18 mouse cellular contexts compared by ENCODE assay signal in genomic region chr5:3497505-3497925, GRCm38 (mm10). TPM values are rescaled to one million over a fixed set of nuclear protein-coding genes. Genes with fewer than 3 reads are reported as not detected.
DNase-seq lines count a peak whose midpoint lies in the region; ATAC-seq and TF ChIP-seq lines count a peak whose summit lies in the region.
"Had no signal": no experiment of that assay in that cellular context is flagged by ENCODE, and none has a peak within 500 bp of the region (broad histone marks: within the 10 kb centered on the region; RNA-seq: fewer than 3 reads in every experiment).

No protein-coding gene starts in this region.

- no peaks in the 10 kb centered on the region for H3K27me3 ChIP-seq in liver, embryonic 12.5 days (replicated peaks)
- no peaks in the 10 kb centered on the region for H3K27me3 ChIP-seq in liver, embryonic 11.5 days (replicated peaks; ENCODE audit: control insufficient read depth, insufficient read depth, low read length)
- H3K27me3 ChIP-seq in CH12.LX (replicated peaks): no peaks in the 10 kb centered on the region
- no peaks in the 10 kb centered on the region for H3K27me3 ChIP-seq in neural tube, embryonic 15.5 days (replicated peaks)
- H3K27me3 ChIP-seq: forebrain, embryonic 13.5 days; hindbrain, embryonic 13.5 days; lung, embryonic 15.5 days; midbrain, embryonic 13.5 days had no signal

- H3K4me1 ChIP-seq in liver, embryonic 12.5 days: peaks cover 46% of the 10 kb centered on the region
- H3K4me1 ChIP-seq in liver, embryonic 11.5 days (replicated peaks; ENCODE audit: control insufficient read depth, insufficient read depth, low read length): peaks cover 18% of the 10 kb centered on the region
- H3K4me1 ChIP-seq in CH12.LX (ENCODE audit: control insufficient read depth in 1 of 2, insufficient read depth in 2 of 2): peaks cover 34 to 96% of the 10 kb centered on the region in 2 experiments
- H3K4me1 ChIP-seq in neural tube, embryonic 15.5 days: peaks cover 5% of the 10 kb centered on the region
- H3K4me1 ChIP-seq: hindbrain, embryonic 13.5 days; midbrain, embryonic 13.5 days had no signal

- DNase-seq in liver, embryonic 11.5 days (ENCODE audit: low spot score): no peak
- DNase-seq in CH12.LX (ENCODE audit: extremely low read depth): no peak
- DNase-seq in thymus, postnatal 14 days: peak; percentile 39
- no peak for DNase-seq in frontal cortex, postnatal 14 days (ENCODE audit: low spot score in 2 of 2)
- no peak for DNase-seq in urinary bladder, adult 2 months (ENCODE audit: low spot score)
- DNase-seq: adrenal gland, postnatal 10 days; cerebellum, postnatal 36 days; gastrocnemius, postnatal 36 days; kidney, adult 9 months; layer of hippocampus, adult 9-11 months; left cerebral cortex, postnatal 4 days had no signal

- TF ChIP-seq POLR2A in CH12.LX (IDR thresholded peaks at IDR 0.05; ENCODE audit: low read depth, low read length): no peak

- in situ Hi-C loops in CH12.LX (cut with MboI; ENCODE audit: low pct_ligation_motif_present, low pct_unique_long_range_greater_than_20kb, low sequenced_read_pairs): loop anchor here (10.0 kb wide), 1 partner anchor 153 kb away; the partner anchor contains the start of gene Cdk6

- ATAC-seq in liver, embryonic 12.5 days: no peak
- ATAC-seq in liver, embryonic 11.5 days (replicated peaks; ENCODE audit: low FRiP score): no peak
- ATAC-seq in hematopoietic stem cell, adult 5-6 weeks (replicated peaks in 1 of 2; ENCODE audit: insufficient read depth in 1 of 2, low FRiP score in 2 of 2, low TSS enrichment in 1 of 2, low read depth in 1 of 2, poor library complexity in 2 of 2, severe bottlenecking in 2 of 2): peak; percentile 23 to 29; a peak in 3 of 4 replicates
- ATAC-seq in neural tube, embryonic 15.5 days (ENCODE audit: low FRiP score): no peak
- ATAC-seq: forebrain, embryonic 13.5 days; midbrain, embryonic 13.5 days had no signal

- WGBS in liver, embryonic 12.5 days (ENCODE audit: insufficient replicate concordance): 32% methylated on average over 5 of the region's 5 CpGs
- WGBS in liver, embryonic 11.5 days: 44% methylated on average over 5 of the region's 5 CpGs
- 85% methylated on average over 5 of the region's 5 CpGs for WGBS in neural tube, embryonic 15.5 days

- no peak overlapping the region for H3K4me2 ChIP-seq in liver, embryonic 12.5 days
- H3K4me2 ChIP-seq in liver, embryonic 11.5 days: no peak overlapping the region
- H3K4me2 ChIP-seq in CH12.LX (ENCODE audit: insufficient read depth, low read depth, poor library complexity, severe bottlenecking): no peak overlapping the region
- no peak overlapping the region for H3K4me2 ChIP-seq in neural tube, embryonic 15.5 days
- H3K4me2 ChIP-seq: forebrain, embryonic 13.5 days; hindbrain, embryonic 13.5 days; lung, embryonic 15.5 days; midbrain, embryonic 13.5 days had no signal

- TF ChIP-seq CTCF in CH12.LX (conservative IDR thresholded peaks at IDR 0.05 in 1 of 2, IDR thresholded peaks at IDR 0.05 in 1 of 2; ENCODE audit: low read depth in 2 of 2, low read length in 2 of 2): no peak

- TF ChIP-seq RAD21 in CH12.LX (IDR thresholded peaks at IDR 0.05; ENCODE audit: low read depth, low read length): no peak

- TF ChIP-seq EP300 in CH12.LX (IDR thresholded peaks at IDR 0.05; ENCODE audit: low read length): no peak

- dilution Hi-C loops in CH12.LX (cut with MboI; ENCODE audit: extremely low pct_ligation_motif_present, extremely low pct_unique_long_range_greater_than_20kb, low sequenced_read_pairs): no loop called here

- H3K4me3 ChIP-seq in liver, embryonic 12.5 days: no peak overlapping the region
- no peak overlapping the region for H3K4me3 ChIP-seq in liver, embryonic 11.5 days (ENCODE audit: low read depth, low read length)
- no peak overlapping the region for H3K4me3 ChIP-seq in CH12.LX (replicated peaks in 1 of 3; ENCODE audit: low read depth in 2 of 3, low read length in 2 of 3, poor library complexity in 1 of 3)
- no peak overlapping the region for H3K4me3 ChIP-seq in neural tube, embryonic 15.5 days (replicated peaks)
- H3K4me3 ChIP-seq: forebrain, embryonic 13.5 days; hindbrain, embryonic 13.5 days; lung, embryonic 15.5 days; midbrain, embryonic 13.5 days had no signal

- peaks cover 57% of the 10 kb centered on the region for H3K79me2 ChIP-seq in CH12.LX (replicated peaks; ENCODE audit: control insufficient read depth, extremely low read depth, insufficient read depth, poor library complexity, severe bottlenecking)

- H3K27ac ChIP-seq in liver, embryonic 12.5 days: 0 out of 2 replicates have a peak overlapping the region, but pooled peaks have one; percentile 27
- H3K27ac ChIP-seq in liver, embryonic 11.5 days (ENCODE audit: low read depth, low read length): no peak overlapping the region
- H3K27ac ChIP-seq in CH12.LX (ENCODE audit: insufficient read depth, low read depth): peak overlapping the region; percentile 47
- H3K27ac ChIP-seq in neural tube, embryonic 15.5 days (replicated peaks): no peak overlapping the region
- H3K27ac ChIP-seq: forebrain, embryonic 13.5 days; hindbrain, embryonic 13.5 days; lung, embryonic 15.5 days; midbrain, embryonic 13.5 days had no signal

- no peaks in the 10 kb centered on the region for H3K9me3 ChIP-seq in liver, embryonic 12.5 days (replicated peaks)
- H3K9me3 ChIP-seq in liver, embryonic 11.5 days (ENCODE audit: control insufficient read depth, low read length): no peaks in the 10 kb centered on the region
- H3K9me3 ChIP-seq in CH12.LX (replicated peaks; ENCODE audit: low read length): no peaks in the 10 kb centered on the region
- no peaks in the 10 kb centered on the region for H3K9me3 ChIP-seq in neural tube, embryonic 15.5 days (replicated peaks)
- H3K9me3 ChIP-seq: forebrain, embryonic 13.5 days; hindbrain, embryonic 13.5 days; lung, embryonic 15.5 days; midbrain, embryonic 13.5 days had no signal

- no peak overlapping the region for H3K9ac ChIP-seq in liver, embryonic 12.5 days
- no peak overlapping the region for H3K9ac ChIP-seq in liver, embryonic 11.5 days (ENCODE audit: low read depth, low read length)
- H3K9ac ChIP-seq in CH12.LX (ENCODE audit: insufficient read depth, low read depth): no peak overlapping the region
- H3K9ac ChIP-seq in neural tube, embryonic 15.5 days (replicated peaks): no peak overlapping the region
- H3K9ac ChIP-seq: forebrain, embryonic 13.5 days; hindbrain, embryonic 13.5 days; lung, embryonic 15.5 days; midbrain, embryonic 13.5 days had no signal

- peaks cover 16% of the 10 kb centered on the region for H3K36me3 ChIP-seq in liver, embryonic 12.5 days
- no peaks in the 10 kb centered on the region for H3K36me3 ChIP-seq in liver, embryonic 11.5 days (ENCODE audit: control insufficient read depth, insufficient read depth, low read length)
- H3K36me3 ChIP-seq in CH12.LX (replicated peaks in 1 of 2; ENCODE audit: control insufficient read depth in 1 of 2, insufficient read depth in 1 of 2, low read length in 1 of 2): peaks cover 4 to 29% of the 10 kb centered on the region in 2 experiments
- no peaks in the 10 kb centered on the region for H3K36me3 ChIP-seq in neural tube, embryonic 15.5 days
- H3K36me3 ChIP-seq: hindbrain, embryonic 13.5 days; lung, embryonic 15.5 days; midbrain, embryonic 13.5 days had no signal

TF ChIP-seq in CH12.LX, 34 proteins besides CTCF, POLR2A, EP300 and RAD21:
- TF ChIP-seq BHLHE40 (IDR thresholded peaks at IDR 0.05; ENCODE audit: low read depth, low read length): peak; percentile 64
- TF ChIP-seq IRF4 (IDR thresholded peaks at IDR 0.05; ENCODE audit: low read depth, low read length): no peak
- TF ChIP-seq NELFE (IDR thresholded peaks at IDR 0.05; ENCODE audit: low read depth, low read length): no peak

RNA-seq across cellular contexts. Expression of gene Fam133b, which starts 46.1 kb away (rescaled TPM):
- 16.1 and 17.4 TPM in 2 replicates for polyA plus RNA-seq in liver, embryonic 12.5 days (2016; fragmentation: Nextera tagmentation; extraction: Ambion mirVana)
- 26.2 and 28.4 TPM in 2 replicates for polyA plus RNA-seq in liver, embryonic 11.5 days (2014; fragmentation: Nextera tagmentation; extraction: Ambion mirVana)
- 23.2 and 31.2 TPM in 2 replicates for total RNA-seq in CH12.LX (2012; rRNA removed)
- 55.9 and 63.0 TPM in 2 replicates for total RNA-seq in CH12.LX (2014; rRNA removed)
- polyA plus RNA-seq in CH12.LX (2012; ENCODE audit: insufficient read length, low read depth): 66.1 and 70.8 TPM in 2 replicates
- total RNA-seq in hematopoietic stem cell, adult 5-6 weeks (2017): 134 and 149 TPM in 2 replicates
- 16.5 and 17.5 TPM in 2 replicates for polyA plus RNA-seq in urinary bladder, adult 2 months (2012; rRNA removed)
- polyA plus RNA-seq in neural tube, embryonic 15.5 days (2015; fragmentation: Nextera tagmentation; extraction: Ambion mirVana): 21.9 and 23.6 TPM in 2 replicates

Comparison
In these comparisons a context has a peak if more than half of its experiments do, and no peak if none do; other contexts are left out.
1. H3K27ac ChIP-seq: peak in liver, embryonic 12.5 days (single experiment) and CH12.LX (single experiment); none in liver, embryonic 11.5 days (single experiment) and neural tube, embryonic 15.5 days (single experiment).
2. ATAC-seq: peak in hematopoietic stem cell, adult 5-6 weeks (2 of 2); none in liver, embryonic 12.5 days (single experiment), liver, embryonic 11.5 days (single experiment) and neural tube, embryonic 15.5 days (single experiment).